Mouse (Mus musculus): Measurements from ENCODE around the gene Disc1. TPM values are rescaled to one million over a fixed set of nuclear protein-coding genes. Genes with fewer than 3 reads are reported as not detected.

Disc1 gene
- polyA plus RNA-seq, 1 experiment = 0.12 TPM

GRCm38 (mm10) chr8:125113831-125114230 is 59.8 kb downstream of the Disc1 start:
- peaks cover 30% of the 10 kb centered on the region for H3K27me3 ChIP-seq (ENCODE audit: control insufficient read depth, insufficient read depth, insufficient read length)
- H3K4me3 ChIP-seq (ENCODE audit: insufficient read depth, poor library complexity, severe bottlenecking) = no peak overlapping the region
- H3K36me3 ChIP-seq (ENCODE audit: control insufficient read depth, insufficient read depth) = no peaks in the 10 kb centered on the region
- no peak for TF ChIP-seq MAX (IDR thresholded peaks at IDR 0.05)
- no peak for TF ChIP-seq USF1 (IDR thresholded peaks at IDR 0.05; ENCODE audit: low read depth)
- TF ChIP-seq MYOD1 (IDR thresholded peaks at IDR 0.05; ENCODE audit: control insufficient read depth, insufficient read length, low read depth) = no peak
- TF ChIP-seq CTCF (IDR thresholded peaks at IDR 0.05; ENCODE audit: control insufficient read depth, insufficient read depth, insufficient read length) = no peak
- no peaks in the 10 kb centered on the region for H3K79me3 ChIP-seq (ENCODE audit: low read depth)
- H3ac ChIP-seq (ENCODE audit: control insufficient read depth, insufficient read length, low read depth) = no peak overlapping the region
- no peaks in the 10 kb centered on the region for H3K79me2 ChIP-seq (ENCODE audit: control insufficient read depth, insufficient read depth)

GRCm38 (mm10) chr8:125115321-125115720 is 61.3 kb downstream of the Disc1 start:
- Histone ChIP-seq H3K79me3 (ENCODE audit: low read depth) (no peaks in the 10 kb centered on the region), H3K36me3 (ENCODE audit: control insufficient read depth, insufficient read depth) (no peaks in the 10 kb centered on the region), H3K4me3 (ENCODE audit: insufficient read depth, poor library complexity, severe bottlenecking) (no peak overlapping the region), H3K27me3 (ENCODE audit: control insufficient read depth, insufficient read depth, insufficient read length) (peaks cover 27% of the 10 kb centered on the region), H3ac (ENCODE audit: control insufficient read depth, insufficient read length, low read depth) (no peak overlapping the region), H3K79me2 (ENCODE audit: control insufficient read depth, insufficient read depth) (no peaks in the 10 kb centered on the region)
- no peak for TF ChIP-seq USF1 (IDR thresholded peaks at IDR 0.05; ENCODE audit: low read depth)
- TF ChIP-seq CTCF (IDR thresholded peaks at IDR 0.05; ENCODE audit: control insufficient read depth, insufficient read depth, insufficient read length) = no peak
- TF ChIP-seq MYOD1 (IDR thresholded peaks at IDR 0.05; ENCODE audit: control insufficient read depth, insufficient read length, low read depth) = no peak
- TF ChIP-seq FOSL1 (IDR thresholded peaks at IDR 0.05; ENCODE audit: insufficient read depth, low read length, poor library complexity, severe bottlenecking) = no peak
- no peak for TF ChIP-seq MYOG (IDR thresholded peaks at IDR 0.05; ENCODE audit: control insufficient read depth, extremely low read depth, insufficient read length)
- TF ChIP-seq CEBPB (IDR thresholded peaks at IDR 0.05; ENCODE audit: low read depth) = no peak
- TF ChIP-seq MAX (IDR thresholded peaks at IDR 0.05) = no peak

GRCm38 (mm10) chr8:125116616-125117015 is 62.6 kb downstream of the Disc1 start:
- Histone ChIP-seq H3K79me3 (ENCODE audit: low read depth) (no peaks in the 10 kb centered on the region), H3ac (ENCODE audit: control insufficient read depth, insufficient read length, low read depth) (no peak overlapping the region), H3K79me2 (ENCODE audit: control insufficient read depth, insufficient read depth) (no peaks in the 10 kb centered on the region), H3K4me3 (ENCODE audit: insufficient read depth, poor library complexity, severe bottlenecking) (no peak overlapping the region), H3K27me3 (ENCODE audit: control insufficient read depth, insufficient read depth, insufficient read length) (peaks cover 27% of the 10 kb centered on the region), H3K36me3 (ENCODE audit: control insufficient read depth, insufficient read depth) (no peaks in the 10 kb centered on the region)
- TF ChIP-seq MAX (IDR thresholded peaks at IDR 0.05) (no peak), USF1 (IDR thresholded peaks at IDR 0.05; ENCODE audit: low read depth) (no peak), CTCF (IDR thresholded peaks at IDR 0.05; ENCODE audit: control insufficient read depth, insufficient read depth, insufficient read length) (no peak), CEBPB (IDR thresholded peaks at IDR 0.05; ENCODE audit: low read depth) (no peak), FOSL1 (IDR thresholded peaks at IDR 0.05; ENCODE audit: insufficient read depth, low read length, poor library complexity, severe bottlenecking) (no peak)

- Histone ChIP-seq H3K79me2 (ENCODE audit: control insufficient read depth, insufficient read depth) (no peaks in the 10 kb centered on the region), H3K36me3 (ENCODE audit: control insufficient read depth, insufficient read depth) (no peaks in the 10 kb centered on the region), H3K4me3 (ENCODE audit: insufficient read depth, poor library complexity, severe bottlenecking) (no peak overlapping the region), H3K79me3 (ENCODE audit: low read depth) (no peaks in the 10 kb centered on the region), H3ac (ENCODE audit: control insufficient read depth, insufficient read length, low read depth) (no peak overlapping the region), H3K27me3 (ENCODE audit: control insufficient read depth, insufficient read depth, insufficient read length) (peaks cover 27% of the 10 kb centered on the region)
- TF ChIP-seq MYOG (IDR thresholded peaks at IDR 0.05; ENCODE audit: control insufficient read depth, extremely low read depth, insufficient read length) (no peak), USF1 (IDR thresholded peaks at IDR 0.05; ENCODE audit: low read depth) (no peak), MAX (IDR thresholded peaks at IDR 0.05) (no peak), CTCF (IDR thresholded peaks at IDR 0.05; ENCODE audit: control insufficient read depth, insufficient read depth, insufficient read length) (no peak), FOSL1 (IDR thresholded peaks at IDR 0.05; ENCODE audit: insufficient read depth, low read length, poor library complexity, severe bottlenecking) (no peak), CEBPB (IDR thresholded peaks at IDR 0.05; ENCODE audit: low read depth) (no peak), MYOD1 (IDR thresholded peaks at IDR 0.05; ENCODE audit: control insufficient read depth, insufficient read length, low read depth) (no peak)
Observed at GRCm38 (mm10) chr8:125126482-125126881, 72.5 kb downstream of the Disc1 start.

- TF ChIP-seq MYOG (IDR thresholded peaks at IDR 0.05; ENCODE audit: control insufficient read depth, extremely low read depth, insufficient read length) (no peak), USF1 (IDR thresholded peaks at IDR 0.05; ENCODE audit: low read depth) (no peak), MAX (IDR thresholded peaks at IDR 0.05) (no peak), FOSL1 (IDR thresholded peaks at IDR 0.05; ENCODE audit: insufficient read depth, low read length, poor library complexity, severe bottlenecking) (no peak), CTCF (IDR thresholded peaks at IDR 0.05; ENCODE audit: control insufficient read depth, insufficient read depth, insufficient read length) (no peak), MYOD1 (IDR thresholded peaks at IDR 0.05; ENCODE audit: control insufficient read depth, insufficient read length, low read depth) (no peak), CEBPB (IDR thresholded peaks at IDR 0.05; ENCODE audit: low read depth) (no peak)
- no peaks in the 10 kb centered on the region for H3K79me3 ChIP-seq (ENCODE audit: low read depth)
- no peaks in the 10 kb centered on the region for H3K36me3 ChIP-seq (ENCODE audit: control insufficient read depth, insufficient read depth)
Observed at GRCm38 (mm10) chr8:125127621-125128020, 73.6 kb downstream of the Disc1 start.

GRCm38 (mm10) chr8:125128305-125128704 is 74.3 kb downstream of the Disc1 start:
- Histone ChIP-seq H3K79me2 (ENCODE audit: control insufficient read depth, insufficient read depth) (no peaks in the 10 kb centered on the region), H3ac (ENCODE audit: control insufficient read depth, insufficient read length, low read depth) (no peak overlapping the region), H3K27me3 (ENCODE audit: control insufficient read depth, insufficient read depth, insufficient read length) (peaks cover 35% of the 10 kb centered on the region), H3K36me3 (ENCODE audit: control insufficient read depth, insufficient read depth) (no peaks in the 10 kb centered on the region), H3K79me3 (ENCODE audit: low read depth) (no peaks in the 10 kb centered on the region), H3K4me3 (ENCODE audit: insufficient read depth, poor library complexity, severe bottlenecking) (no peak overlapping the region)
- TF ChIP-seq MYOG (IDR thresholded peaks at IDR 0.05; ENCODE audit: control insufficient read depth, extremely low read depth, insufficient read length) (no peak), MYOD1 (IDR thresholded peaks at IDR 0.05; ENCODE audit: control insufficient read depth, insufficient read length, low read depth) (no peak), MAX (IDR thresholded peaks at IDR 0.05) (no peak), USF1 (IDR thresholded peaks at IDR 0.05; ENCODE audit: low read depth) (no peak), CEBPB (IDR thresholded peaks at IDR 0.05; ENCODE audit: low read depth) (no peak), FOSL1 (IDR thresholded peaks at IDR 0.05; ENCODE audit: insufficient read depth, low read length, poor library complexity, severe bottlenecking) (no peak), CTCF (IDR thresholded peaks at IDR 0.05; ENCODE audit: control insufficient read depth, insufficient read depth, insufficient read length) (no peak)

More at GRCm38 (mm10) chr8:125127621-125128020, 73.6 kb downstream of the Disc1 start:
- H3K27me3 ChIP-seq (ENCODE audit: control insufficient read depth, insufficient read depth, insufficient read length) = peaks cover 32% of the 10 kb centered on the region
- no peak overlapping the region for H3ac ChIP-seq (ENCODE audit: control insufficient read depth, insufficient read length, low read depth)
- no peaks in the 10 kb centered on the region for H3K79me2 ChIP-seq (ENCODE audit: control insufficient read depth, insufficient read depth)
- H3K4me3 ChIP-seq (ENCODE audit: insufficient read depth, poor library complexity, severe bottlenecking) = no peak overlapping the region
